Mouse (Mus musculus) embryonic facial prominence, embryonic 10.5 days (tissue): ENCODE results near the gene Ptprg. TPM values are rescaled to one million over a fixed set of nuclear protein-coding genes. Genes with fewer than 3 reads are reported as not detected.

ENCODE experiments used
- DNase-seq: peaks from one replicate; pipeline ENCODE4 v3.0.0-alpha.2; 2017; ENCODE audit warnings: low spot score
- H3K27ac ChIP-seq: fragments of 300-500 bp; sonication (generic); replicated peaks from 2 replicates; pipeline ENCODE4 v1.5.1; 2016; ENCODE audit warnings: mild to moderate bottlenecking
- H3K27me3 ChIP-seq: fragments of 300-500 bp; sonication (generic); replicated peaks from 2 replicates; pipeline ENCODE4 v1.6.1; 2016; ENCODE audit warnings: low read depth, mild to moderate bottlenecking; ENCODE audit not compliant: poor library complexity, severe bottlenecking
- H3K36me3 ChIP-seq: fragments of 300-500 bp; sonication (generic); replicated peaks from 2 replicates; pipeline ENCODE4 v1.6.1; 2016; ENCODE audit warnings: mild to moderate bottlenecking, moderate library complexity
- H3K4me1 ChIP-seq: fragments of 300-500 bp; sonication (generic); 2 replicates; pipeline ENCODE4 v1.6.1; 2016
- H3K4me3 ChIP-seq: fragments of 300-500 bp; sonication (generic); 2 replicates; pipeline ENCODE4 v1.5.1; 2016; ENCODE audit warnings: mild to moderate bottlenecking, moderate library complexity
- H3K9me3 ChIP-seq: fragments of 300-500 bp; sonication (generic); 2 replicates; pipeline ENCODE4 v1.6.1; 2016; ENCODE audit warnings: mild to moderate bottlenecking
- WGBS: fragments of 180-500 bp; shearing (Covaris S2); methylation state at CpG from one replicate; pipeline ENCODE4 v1.1.7; 2016; 5-methylcytosine and 5-hydroxymethylcytosine counted together
- polyA plus RNA-seq: library from polyadenylated mRNA; unstranded; fragments of >200 nt; fragmentation: Nextera tagmentation; extraction: Ambion mirVana; gene quantifications from 2 replicates; pipeline ENCODE4 v1.2.1, GENCODE M21; 2016

Ptprg gene
- polyA plus RNA-seq, 1 experiment from 2014 or later, result 40.7 TPM

- Histone ChIP-seq H3K9me3 (no peaks in the 10 kb centered on the region), H3K4me3 (no peak overlapping the region), H3K4me1 (peaks cover 34% of the 10 kb centered on the region), H3K36me3 (no peaks in the 10 kb centered on the region), H3K27me3 (no peaks in the 10 kb centered on the region), H3K27ac (no peak overlapping the region)
- 46% methylated on average over 7 of the region's 7 CpGs for WGBS
- peak; percentile 41 for DNase-seq
Measured at GRCm38 (mm10) chr14:12072026-12072861, 518.9 kb downstream of the Ptprg start.

GRCm38 (mm10) chr14:12073408-12074107, 520.2 kb downstream of the Ptprg start:
- DNase-seq, result no peak
- WGBS, result 67% methylated on average over 2 of the region's 2 CpGs
- Histone ChIP-seq H3K36me3 (no peaks in the 10 kb centered on the region), H3K4me3 (no peak overlapping the region), H3K4me1 (peaks cover 34% of the 10 kb centered on the region), H3K27me3 (no peaks in the 10 kb centered on the region), H3K27ac (no peak overlapping the region), H3K9me3 (no peaks in the 10 kb centered on the region)

- no peak overlapping the region for H3K4me3 ChIP-seq
- peaks cover 54% of the 10 kb centered on the region for H3K4me1 ChIP-seq
- no peak overlapping the region for H3K27ac ChIP-seq
- DNase-seq, result no peak
- no peaks in the 10 kb centered on the region for H3K27me3 ChIP-seq
- 90% methylated on average over 7 of the region's 7 CpGs for WGBS
- no peaks in the 10 kb centered on the region for H3K9me3 ChIP-seq
- H3K36me3 ChIP-seq, result no peaks in the 10 kb centered on the region
Measured at GRCm38 (mm10) chr14:12077193-12077592, 523.9 kb downstream of the Ptprg start.

GRCm38 (mm10) chr14:12079250-12079649, 525.9 kb downstream of the Ptprg start:
- no peaks in the 10 kb centered on the region for H3K9me3 ChIP-seq
- no peak for DNase-seq
- no peaks in the 10 kb centered on the region for H3K36me3 ChIP-seq
- no peak overlapping the region for H3K4me3 ChIP-seq
- H3K27me3 ChIP-seq, result no peaks in the 10 kb centered on the region
- peaks cover 61% of the 10 kb centered on the region for H3K4me1 ChIP-seq
- 77% methylated on average over 6 of the region's 6 CpGs for WGBS
- no peak overlapping the region for H3K27ac ChIP-seq

GRCm38 (mm10) chr14:12079833-12080401, 526.6 kb downstream of the Ptprg start:
- H3K9me3 ChIP-seq, result no peaks in the 10 kb centered on the region
- no peaks in the 10 kb centered on the region for H3K36me3 ChIP-seq
- H3K27me3 ChIP-seq, result no peaks in the 10 kb centered on the region
- H3K27ac ChIP-seq, result no peak overlapping the region
- H3K4me3 ChIP-seq, result no peak overlapping the region
- DNase-seq, result no peak
- 54% methylated on average over 4 of the region's 4 CpGs for WGBS
- H3K4me1 ChIP-seq, result peaks cover 58% of the 10 kb centered on the region

- Histone ChIP-seq H3K4me1 (peaks cover 69% of the 10 kb centered on the region), H3K27ac (peak overlapping the region; percentile 19; the same call in 1 of the 2 replicates), H3K36me3 (no peaks in the 10 kb centered on the region), H3K9me3 (no peaks in the 10 kb centered on the region), H3K27me3 (no peaks in the 10 kb centered on the region), H3K4me3 (no peak overlapping the region)
- 23% methylated on average over 6 of the region's 6 CpGs for WGBS
- DNase-seq, result peak; percentile 51
Measured at GRCm38 (mm10) chr14:12082131-12082921, 529.0 kb downstream of the Ptprg start.

- no peak overlapping the region for H3K4me3 ChIP-seq
- no peak overlapping the region for H3K27ac ChIP-seq
- peaks cover 66% of the 10 kb centered on the region for H3K4me1 ChIP-seq
- no peak for DNase-seq
- no peaks in the 10 kb centered on the region for H3K9me3 ChIP-seq
- no peaks in the 10 kb centered on the region for H3K36me3 ChIP-seq
- H3K27me3 ChIP-seq, result no peaks in the 10 kb centered on the region
- 71% methylated on average over 4 of the region's 4 CpGs for whole genome bisulfite sequencing
Measured at GRCm38 (mm10) chr14:12084076-12084475, 530.7 kb downstream of the Ptprg start.

GRCm38 (mm10) chr14:12085078-12085477, 531.7 kb downstream of the Ptprg start:
- Histone ChIP-seq H3K36me3 (no peaks in the 10 kb centered on the region), H3K27ac (no peak overlapping the region), H3K4me3 (no peak overlapping the region), H3K4me1 (peaks cover 60% of the 10 kb centered on the region), H3K27me3 (no peaks in the 10 kb centered on the region), H3K9me3 (no peaks in the 10 kb centered on the region)
- no peak for DNase-seq
- 91% methylated on average over 4 of the region's 4 CpGs for WGBS

GRCm38 (mm10) chr14:12086167-12086566, 532.8 kb downstream of the Ptprg start:
- H3K4me3 ChIP-seq, result no peak overlapping the region
- H3K9me3 ChIP-seq, result no peaks in the 10 kb centered on the region
- H3K27me3 ChIP-seq, result no peaks in the 10 kb centered on the region
- no peaks in the 10 kb centered on the region for H3K36me3 ChIP-seq
- H3K4me1 ChIP-seq, result peaks cover 49% of the 10 kb centered on the region
- DNase-seq, result no peak
- no peak overlapping the region for H3K27ac ChIP-seq
- WGBS, result 65% methylated on average over 5 of the region's 5 CpGs

- peaks cover 4% of the 10 kb centered on the region; the same call in 1 of the 2 replicates for H3K36me3 ChIP-seq
- no peak for DNase-seq
- peaks cover 15% of the 10 kb centered on the region for H3K4me1 ChIP-seq
- no peak overlapping the region for H3K27ac ChIP-seq
- H3K9me3 ChIP-seq, result no peaks in the 10 kb centered on the region
- no peaks in the 10 kb centered on the region for H3K27me3 ChIP-seq
- H3K4me3 ChIP-seq, result no peak overlapping the region
Measured at GRCm38 (mm10) chr14:12089954-12090353, 536.6 kb downstream of the Ptprg start.

GRCm38 (mm10) chr14:12091730-12092129, 538.4 kb downstream of the Ptprg start:
- H3K27me3 ChIP-seq, result no peaks in the 10 kb centered on the region
- peaks cover 3% of the 10 kb centered on the region; the same call in 1 of the 2 replicates for H3K4me1 ChIP-seq
- no peaks in the 10 kb centered on the region for H3K9me3 ChIP-seq
- H3K36me3 ChIP-seq, result peaks cover 4% of the 10 kb centered on the region; the same call in 1 of the 2 replicates
- H3K27ac ChIP-seq, result no peak overlapping the region
- no peak for DNase-seq
- no peak overlapping the region for H3K4me3 ChIP-seq
- 85% methylated on average over 3 of the region's 3 CpGs for WGBS
